Mouse (Mus musculus): ENCODE data around the gene Cdh24. TPM values are rescaled to one million over a fixed set of nuclear protein-coding genes. Genes with fewer than 3 reads are reported as not detected.

Gene Cdh24
- polyA plus RNA-seq, 1 experiment, result not detected

DNA sequence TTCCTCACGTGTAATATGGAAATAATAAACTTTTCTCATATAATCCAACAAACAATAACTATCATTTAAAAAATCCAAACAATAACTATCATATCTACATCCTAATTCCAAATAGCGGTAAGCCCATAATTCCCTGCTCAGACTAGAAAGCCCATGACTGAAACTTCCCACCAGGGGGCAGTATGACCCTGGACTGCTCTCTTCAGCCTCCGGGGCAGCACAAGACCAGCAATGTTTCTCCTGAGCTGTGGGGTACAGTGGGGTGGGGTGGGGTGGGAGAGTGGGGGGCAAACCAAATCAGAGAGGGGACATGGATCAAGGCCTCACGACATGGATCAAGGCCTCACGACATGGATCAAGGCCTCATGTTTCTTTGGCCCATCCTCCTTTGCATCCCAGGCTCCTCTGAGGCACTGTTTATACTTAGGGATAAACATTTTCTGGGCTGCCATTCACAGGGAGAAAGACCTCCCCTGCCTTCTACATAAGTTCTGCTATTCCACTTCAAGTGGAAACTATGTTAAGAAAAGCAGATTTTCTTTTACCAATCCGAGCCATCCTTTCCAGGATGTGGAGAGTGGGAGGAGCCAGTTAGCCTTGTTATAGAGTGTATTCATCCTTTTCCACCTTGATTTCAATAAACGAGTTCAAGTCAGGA lies 57.4 kb downstream of the Cdh24 start:
- Histone ChIP-seq H3K4me1 (ENCODE audit: control insufficient read depth, insufficient read depth, low read length) (no peaks in the 10 kb centered on the region), H3K27ac (ENCODE audit: insufficient read depth, low read depth, low read length) (no peak overlapping the region), H3K4me3 (ENCODE audit: insufficient read depth, low read depth, low read length) (no peak overlapping the region)
- TF ChIP-seq POLR2A (IDR thresholded peaks at IDR 0.05; ENCODE audit: insufficient read depth, low read depth, low read length) (no peak), CTCF (IDR thresholded peaks at IDR 0.05; ENCODE audit: insufficient read depth, low read depth, low read length) (no peak)
- 36% methylated on average over 7 of the region's 7 CpGs for WGBS

DNA sequence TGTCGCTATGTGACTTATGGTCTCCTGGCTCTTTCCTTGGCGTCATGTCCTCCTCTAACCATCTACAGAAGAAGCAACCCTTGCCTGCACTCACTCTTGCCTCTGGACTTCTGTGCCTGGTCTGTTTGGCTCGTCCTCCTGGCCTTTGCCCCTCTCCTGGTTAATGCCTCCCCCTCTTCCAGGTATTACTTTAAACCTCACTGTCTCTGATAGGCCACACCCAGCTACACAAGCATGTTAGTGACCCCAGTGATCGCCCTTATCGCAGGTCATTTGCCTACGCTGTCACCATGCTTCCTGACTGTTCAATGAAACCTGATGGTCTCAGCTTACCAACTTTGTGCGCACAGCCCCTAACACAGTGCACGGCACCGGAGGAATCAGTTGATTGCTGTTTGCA lies 58.6 kb downstream of the Cdh24 start:
- Histone ChIP-seq H3K27ac (ENCODE audit: insufficient read depth, low read depth, low read length) (no peak overlapping the region), H3K4me1 (ENCODE audit: control insufficient read depth, insufficient read depth, low read length) (no peaks in the 10 kb centered on the region), H3K4me3 (ENCODE audit: insufficient read depth, low read depth, low read length) (no peak overlapping the region)
- TF ChIP-seq CTCF (IDR thresholded peaks at IDR 0.05; ENCODE audit: insufficient read depth, low read depth, low read length) (no peak), POLR2A (IDR thresholded peaks at IDR 0.05; ENCODE audit: insufficient read depth, low read depth, low read length) (no peak)
- 94% methylated on average over 9 of the region's 9 CpGs for WGBS

Other genes starting within 250 kb of the Cdh24 start
- not detected in 2 replicates for gene Slc7a7, start 223.6 kb downstream of the Cdh24 start, polyA plus RNA-seq (2012; ENCODE audit: insufficient read depth, insufficient read length, low replicate concordance, missing spikeins)
- gene Mrpl52, start 214.5 kb downstream of the Cdh24 start, polyA plus RNA-seq (2012; ENCODE audit: insufficient read depth, insufficient read length, low replicate concordance, missing spikeins), result not detected in 2 replicates
- gene Mmp14, start 209.8 kb downstream of the Cdh24 start, polyA plus RNA-seq (2012; ENCODE audit: insufficient read depth, insufficient read length, low replicate concordance, missing spikeins), result not detected in 2 replicates
- gene Lrp10, start 177.2 kb downstream of the Cdh24 start, polyA plus RNA-seq (2012; ENCODE audit: insufficient read depth, insufficient read length, low replicate concordance, missing spikeins), result not detected in 2 replicates
- gene Rem2, start 165.3 kb downstream of the Cdh24 start, polyA plus RNA-seq (2012; ENCODE audit: insufficient read depth, insufficient read length, low replicate concordance, missing spikeins), result not detected in 2 replicates
- not detected in 2 replicates for gene Prmt5, start 123.8 kb downstream of the Cdh24 start, polyA plus RNA-seq (2012; ENCODE audit: insufficient read depth, insufficient read length, low replicate concordance, missing spikeins)
- gene Haus4, start 86.7 kb downstream of the Cdh24 start, polyA plus RNA-seq (2012; ENCODE audit: insufficient read depth, insufficient read length, low replicate concordance, missing spikeins), result not detected in 2 replicates
- not detected in 2 replicates for gene Ajuba, start 63.8 kb downstream of the Cdh24 start, polyA plus RNA-seq (2012; ENCODE audit: insufficient read depth, insufficient read length, low replicate concordance, missing spikeins)
- not detected in 2 replicates for gene 4931414P19Rik, start 35.4 kb downstream of the Cdh24 start, polyA plus RNA-seq (2012; ENCODE audit: insufficient read depth, insufficient read length, low replicate concordance, missing spikeins)
- not detected in 2 replicates for gene Psmb5, start 23.3 kb downstream of the Cdh24 start, polyA plus RNA-seq (2012; ENCODE audit: insufficient read depth, insufficient read length, low replicate concordance, missing spikeins)
- not detected in 2 replicates for gene Psmb11, start 19.9 kb downstream of the Cdh24 start, polyA plus RNA-seq (2012; ENCODE audit: insufficient read depth, insufficient read length, low replicate concordance, missing spikeins)
- not detected in 2 replicates for gene Gm17606, start 412 bp downstream of the Cdh24 start, polyA plus RNA-seq (2012; ENCODE audit: insufficient read depth, insufficient read length, low replicate concordance, missing spikeins)
- gene 1700123O20Rik, start 44.9 kb upstream of the Cdh24 start, polyA plus RNA-seq (2012; ENCODE audit: insufficient read depth, insufficient read length, low replicate concordance, missing spikeins), result not detected in 2 replicates
- gene Acin1, start 45.6 kb upstream of the Cdh24 start, polyA plus RNA-seq (2012; ENCODE audit: insufficient read depth, insufficient read length, low replicate concordance, missing spikeins), result 835 TPM in 1 of 2 replicates, not detected in the other
- gene Gm29776, start 57.5 kb upstream of the Cdh24 start, polyA plus RNA-seq (2012; ENCODE audit: insufficient read depth, insufficient read length, low replicate concordance, missing spikeins), result not detected in 2 replicates
- not detected in 2 replicates for gene Cebpe, start 70.8 kb upstream of the Cdh24 start, polyA plus RNA-seq (2012; ENCODE audit: insufficient read depth, insufficient read length, low replicate concordance, missing spikeins)
- gene Slc7a8, start 140.6 kb upstream of the Cdh24 start, polyA plus RNA-seq (2012; ENCODE audit: insufficient read depth, insufficient read length, low replicate concordance, missing spikeins), result not detected in 2 replicates
- gene Rnf212b, start 172.8 kb upstream of the Cdh24 start, polyA plus RNA-seq (2012; ENCODE audit: insufficient read depth, insufficient read length, low replicate concordance, missing spikeins), result not detected in 2 replicates
- gene Homez, start 229.6 kb upstream of the Cdh24 start, polyA plus RNA-seq (2012; ENCODE audit: insufficient read depth, insufficient read length, low replicate concordance, missing spikeins), result not detected in 2 replicates
- not detected in 2 replicates for gene Ppp1r3e, start 236.2 kb upstream of the Cdh24 start, polyA plus RNA-seq (2012; ENCODE audit: insufficient read depth, insufficient read length, low replicate concordance, missing spikeins)
- gene Bcl2l2, start 242.0 kb upstream of the Cdh24 start, polyA plus RNA-seq (2012; ENCODE audit: insufficient read depth, insufficient read length, low replicate concordance, missing spikeins), result 145 TPM in 1 of 2 replicates, not detected in the other
- not detected in 2 replicates for gene Gm20521, start 242.1 kb upstream of the Cdh24 start, polyA plus RNA-seq (2012; ENCODE audit: insufficient read depth, insufficient read length, low replicate concordance, missing spikeins)

All from olfactory bulb, adult 2 months (tissue).